Mouse (Mus musculus) heart, adult 2 months (tissue): ENCODE data around the gene Ccndbp1. TPM values are rescaled to one million over a fixed set of nuclear protein-coding genes. Genes with fewer than 3 reads are reported as not detected.

Experiments
- DNase-seq, 2 experiments: peaks; one replicate each; pipeline ENCODE4 v3.0.0; 2021
- H3K27ac ChIP-seq: fragments of 200-600 bp; 2 replicates; pipeline ENCODE4 v1.8.1; 2022
- H3K27me3 ChIP-seq: fragments of 200-500 bp; 2 replicates; pipeline ENCODE4 v1.6.1; 2012; ENCODE audit warnings: mild to moderate bottlenecking, low read length, inconsistent platforms, mixed read lengths; ENCODE audit not compliant: control insufficient read depth, insufficient read depth
- H3K36me3 ChIP-seq: fragments of 200-500 bp; 2 replicates; pipeline ENCODE4 v1.6.1; 2012; ENCODE audit warnings: low read length, inconsistent platforms; ENCODE audit not compliant: control insufficient read depth, insufficient read depth
- H3K4me1 ChIP-seq: fragments of 200-500 bp; 2 replicates; pipeline ENCODE4 v1.6.1; 2011; ENCODE audit warnings: low read length; ENCODE audit not compliant: control insufficient read depth, insufficient read depth
- H3K4me3 ChIP-seq: fragments of 200-600 bp; 2 replicates; pipeline ENCODE4 v1.8.1; 2022
- H3K79me2 ChIP-seq: fragments of 200-500 bp; replicated peaks from 2 replicates; pipeline ENCODE4 v1.6.1; 2012; ENCODE audit warnings: mild to moderate bottlenecking, inconsistent platforms, low read length, moderate library complexity, mixed read lengths; ENCODE audit not compliant: control insufficient read depth, insufficient read depth
- H3K9ac ChIP-seq: fragments of 200-500 bp; 2 replicates; pipeline ENCODE4 v1.6.1; 2012; ENCODE audit warnings: low read depth, mild to moderate bottlenecking, control low read depth, inconsistent platforms, low read length, mixed read lengths
- CTCF ChIP-seq: fragments of 200-600 bp; IDR thresholded peaks from 2 replicates; pipeline ENCODE4 v1.8.1; 2022; ENCODE audit warnings: antibody characterized with exemption, mild to moderate bottlenecking, moderate library complexity
- EP300 ChIP-seq: fragments of 200-500 bp; IDR thresholded peaks from 2 replicates; pipeline ENCODE4 v1.6.1; 2011; ENCODE audit warnings: low read depth, low read length, control low read depth; ENCODE audit not compliant: insufficient read depth
- POLR2A ChIP-seq: fragments of 200-500 bp; IDR thresholded peaks from 2 replicates; pipeline ENCODE4 v1.6.1; 2011; ENCODE audit warnings: mild to moderate bottlenecking, low read depth, low read length, control low read depth; ENCODE audit not compliant: insufficient read depth
- WGBS: fragments of 180-500 bp; shearing (Covaris S2); methylation state at CpG from one replicate; pipeline ENCODE4 v1.1.7; 2018; 5-methylcytosine and 5-hydroxymethylcytosine counted together
- intact Hi-C: fragments of 180-260 bp; cut with DNase I; formaldehyde crosslinking; loops from one replicate; pipeline ENCODE4 v1.15.1; 2025
- polyA plus RNA-seq: library from polyadenylated mRNA; depleted of rRNA; stranded (reverse); fragments of >200 nt; gene quantifications from 2 replicates; pipeline ENCODE4 v1.2.3, GENCODE M21; 2012
- total RNA-seq, 2 experiments: library from RNA; stranded (reverse); gene quantifications; 2 replicates each; pipeline ENCODE4 v1.2.3; 2021

Gene Ccndbp1
- total and polyA plus RNA-seq, 3 experiments: 27.8 to 44.4 (median 29.7) TPM

DNA sequence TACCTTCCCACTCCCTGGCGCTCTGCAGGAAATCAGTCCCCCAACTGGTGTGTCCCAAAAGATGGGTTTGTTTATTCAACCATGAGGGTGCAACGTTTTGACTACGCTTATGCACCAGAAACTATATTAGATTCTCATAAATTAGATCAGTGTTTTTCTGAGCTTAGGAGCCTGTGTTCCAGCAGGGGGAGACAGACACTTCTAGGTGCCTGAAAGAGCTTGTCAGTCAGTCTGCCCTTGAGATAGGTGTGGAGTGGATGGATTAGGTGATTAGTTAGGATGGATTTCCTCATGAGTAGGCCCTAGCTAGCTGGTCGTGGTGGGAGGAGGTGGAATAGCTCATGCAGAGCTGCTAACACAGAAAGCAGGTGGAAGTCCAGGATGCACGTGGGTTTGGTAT lies 32.9 kb downstream of the Ccndbp1 start:
- Histone ChIP-seq H3K79me2 (no peaks in the 10 kb centered on the region), H3K4me3 (no peak overlapping the region), H3K27me3 (no peaks in the 10 kb centered on the region), H3K36me3 (no peaks in the 10 kb centered on the region), H3K9ac (no peak overlapping the region), H3K27ac (no peak overlapping the region), H3K4me1 (no peaks in the 10 kb centered on the region)
- 30% methylated on average over 5 of the region's 5 CpGs for WGBS
- intact Hi-C loops: loop anchor here (2.0 kb wide), 1 partner anchor 62 kb away; no protein-coding TSS in a partner anchor
- no peak for DNase-seq
- no peak for TF ChIP-seq EP300
- TF ChIP-seq CTCF: peak; percentile 71
- no peak for TF ChIP-seq POLR2A

GRCm38 (mm10) chr2:121045653-121046052 lies 37.5 kb downstream of the Ccndbp1 start:
- H3K36me3 ChIP-seq: no peaks in the 10 kb centered on the region
- no peaks in the 10 kb centered on the region for H3K79me2 ChIP-seq
- TF ChIP-seq EP300: no peak
- no peak for TF ChIP-seq POLR2A
- no peak for TF ChIP-seq CTCF
- no peak overlapping the region for H3K27ac ChIP-seq
- H3K27me3 ChIP-seq: no peaks in the 10 kb centered on the region
- no peak overlapping the region for H3K4me3 ChIP-seq
- intact Hi-C loops: no loop called here
- DNase-seq: no peak
- WGBS: 82% methylated on average over 4 of the region's 4 CpGs
- no peaks in the 10 kb centered on the region for H3K4me1 ChIP-seq
- no peak overlapping the region for H3K9ac ChIP-seq

- intact Hi-C loops: no loop called here
- H3K79me2 ChIP-seq: no peaks in the 10 kb centered on the region
- 86% methylated on average over 5 of the region's 5 CpGs for WGBS
- no peak for TF ChIP-seq EP300
- TF ChIP-seq POLR2A: no peak
- TF ChIP-seq CTCF: no peak
- no peak overlapping the region for H3K9ac ChIP-seq
- H3K4me1 ChIP-seq: no peaks in the 10 kb centered on the region; the same call in 1 of the 2 replicates
- no peaks in the 10 kb centered on the region for H3K36me3 ChIP-seq
- H3K27me3 ChIP-seq: 0 out of 2 replicates have a peak, but pooled peaks cover 3% of the 10 kb centered on the region
- no peak for DNase-seq
- H3K4me3 ChIP-seq: no peak overlapping the region
- no peak overlapping the region for H3K27ac ChIP-seq
Measured at GRCm38 (mm10) chr2:121052176-121052575, 44.0 kb downstream of the Ccndbp1 start.

DNA sequence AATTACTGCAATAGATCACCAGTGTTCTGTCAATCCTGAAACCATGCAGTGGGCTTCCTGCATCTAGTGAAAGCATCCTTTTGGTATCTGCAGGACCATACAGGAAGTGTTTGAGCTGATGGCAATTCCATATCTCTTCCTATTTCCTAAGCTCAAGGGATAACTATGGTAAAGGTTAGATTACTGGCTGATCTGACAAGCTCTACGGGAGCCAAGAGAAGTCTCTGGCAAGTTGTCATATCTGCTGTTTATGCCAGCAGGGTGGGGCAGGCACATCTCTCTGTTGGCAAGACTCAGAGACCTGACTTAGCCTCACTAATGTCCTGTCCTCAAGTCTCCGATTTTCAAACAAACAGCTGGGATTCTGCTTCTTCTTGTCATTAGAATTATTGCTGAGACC lies 45.9 kb downstream of the Ccndbp1 start:
- Histone ChIP-seq H3K36me3 (no peaks in the 10 kb centered on the region), H3K79me2 (no peaks in the 10 kb centered on the region), H3K4me1 (no peaks in the 10 kb centered on the region; the same call in 1 of the 2 replicates), H3K9ac (no peak overlapping the region), H3K27me3 (0 out of 2 replicates have a peak, but pooled peaks cover 3% of the 10 kb centered on the region), H3K27ac (no peak overlapping the region), H3K4me3 (no peak overlapping the region)
- DNase-seq: no peak
- TF ChIP-seq POLR2A: no peak
- TF ChIP-seq CTCF: no peak
- no peak for TF ChIP-seq EP300
- WGBS: 16% methylated on average over 2 of the region's 2 CpGs
- intact Hi-C loops: no loop called here

GRCm38 (mm10) chr2:121055915-121056314 lies 47.7 kb downstream of the Ccndbp1 start:
- 0 out of 2 replicates have a peak, but pooled peaks cover 3% of the 10 kb centered on the region for H3K27me3 ChIP-seq
- 87% methylated on average over 6 of the region's 6 CpGs for WGBS
- intact Hi-C loops: no loop called here

GRCm38 (mm10) chr2:121057997-121058396 lies 49.8 kb downstream of the Ccndbp1 start:
- H3K4me1 ChIP-seq: no peaks in the 10 kb centered on the region; the same call in 1 of the 2 replicates
- no peak for DNase-seq
- no peak overlapping the region for H3K27ac ChIP-seq
- no peak overlapping the region for H3K4me3 ChIP-seq
- H3K36me3 ChIP-seq: no peaks in the 10 kb centered on the region
- TF ChIP-seq EP300 (no peak), CTCF (no peak), POLR2A (no peak)
- WGBS: 49% methylated on average over 6 of the region's 6 CpGs
- intact Hi-C loops: no loop called here
- H3K9ac ChIP-seq: no peak overlapping the region
- no peaks in the 10 kb centered on the region for H3K79me2 ChIP-seq
- H3K27me3 ChIP-seq: 0 out of 2 replicates have a peak, but pooled peaks cover 2% of the 10 kb centered on the region

More at GRCm38 (mm10) chr2:121055915-121056314, 47.7 kb downstream of the Ccndbp1 start:
- no peak for DNase-seq
- no peaks in the 10 kb centered on the region for H3K79me2 ChIP-seq
- H3K27ac ChIP-seq: no peak overlapping the region
- H3K9ac ChIP-seq: no peak overlapping the region
- no peaks in the 10 kb centered on the region for H3K36me3 ChIP-seq
- no peak overlapping the region for H3K4me3 ChIP-seq
- no peak for TF ChIP-seq CTCF
- TF ChIP-seq POLR2A: no peak
- TF ChIP-seq EP300: no peak
- H3K4me1 ChIP-seq: no peaks in the 10 kb centered on the region; the same call in 1 of the 2 replicates
